Mouse (Mus musculus) liver, adult 2 months (tissue): ENCODE data around the gene Bbs10.

ENCODE experiments used
- CTCF ChIP-seq: fragments of 200-500 bp; IDR thresholded peaks from 2 replicates; pipeline ENCODE4 v1.5.1; 2011; ENCODE audit warnings: low read depth, low read length, control low read depth
- POLR2A ChIP-seq: fragments of 200-500 bp; IDR thresholded peaks from 2 replicates; pipeline ENCODE4 v1.6.1; 2011; ENCODE audit warnings: low read length, control low read depth; ENCODE audit not compliant: insufficient read depth; ENCODE audit errors: extremely low read depth

- no peak for TF ChIP-seq CTCF
- no peak for TF ChIP-seq POLR2A
These were observed 37.3 kb downstream of the Bbs10 start for GRCm38 (mm10) chr10:111335517-111336352.
